Mouse (Mus musculus) ES-E14 (cell line): ENCODE measurements around the gene Krt72.

Experiments used
- CHD2 ChIP-seq: IDR thresholded peaks from 2 replicates; pipeline ENCODE4 v1.6.1; 2014; ENCODE audit warnings: mild to moderate bottlenecking, low read depth, low read length, inconsistent platforms
- HCFC1 ChIP-seq: IDR thresholded peaks from 2 replicates; pipeline ENCODE4 v1.6.1; 2012; ENCODE audit warnings: low read length, inconsistent platforms, borderline replicate concordance; ENCODE audit not compliant: insufficient read depth
- MAFK ChIP-seq: IDR thresholded peaks from 2 replicates; pipeline ENCODE4 v1.6.1; 2014; ENCODE audit warnings: mild to moderate bottlenecking, low read depth, low read length, inconsistent platforms; ENCODE audit not compliant: insufficient read depth
- ZC3H11A ChIP-seq: IDR thresholded peaks from 2 replicates; pipeline ENCODE4 v1.6.1; 2012; ENCODE audit warnings: low read depth, mild to moderate bottlenecking, inconsistent platforms, low read length, borderline replicate concordance
- ZNF384 ChIP-seq: IDR thresholded peaks from 2 replicates; pipeline ENCODE4 v1.6.1; 2012; ENCODE audit warnings: low read depth, low read length, inconsistent platforms

DNA sequence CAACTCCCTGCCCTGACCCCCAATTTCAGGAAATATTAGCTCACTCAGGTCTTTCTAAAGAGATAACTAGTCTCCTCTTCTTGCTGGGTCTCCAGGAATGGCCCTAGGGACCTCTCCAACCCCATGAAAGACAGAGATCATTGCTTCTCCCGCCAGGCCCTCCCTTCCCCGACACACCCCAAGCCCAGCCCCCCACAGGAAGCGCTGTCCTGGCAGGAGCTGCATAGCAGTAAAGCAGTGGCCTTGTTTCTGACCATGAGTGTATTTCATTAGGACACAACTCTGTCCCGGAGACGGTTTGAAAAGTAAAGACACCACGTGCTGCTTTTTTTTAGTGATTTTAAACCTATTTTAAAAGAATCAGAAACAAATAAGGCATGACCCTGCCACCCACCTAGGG is 46.9 kb upstream of the Krt72 start:
- TF ChIP-seq ZC3H11A: no peak
- TF ChIP-seq MAFK: no peak
- TF ChIP-seq ZNF384: no peak
- no peak for TF ChIP-seq HCFC1
- no peak for TF ChIP-seq CHD2
